Mouse (Mus musculus) stomach, embryonic 14.5 days (tissue): Measurements from ENCODE around the gene Il13. TPM values are rescaled to one million over a fixed set of nuclear protein-coding genes. Genes with fewer than 3 reads are reported as not detected.

Experiments
- ATAC-seq: fragments of 200-750 bp; cut with Nextera tagmentation; 2 replicates; pipeline ENCODE4 v1.8.0; 2017; ENCODE audit warnings: low read depth, moderate TSS enrichment; ENCODE audit not compliant: insufficient number of reproducible peaks, insufficient read depth, low FRiP score
- H3K27ac ChIP-seq: fragments of 300-500 bp; sonication (generic); 2 replicates; pipeline ENCODE4 v1.5.1; 2014; ENCODE audit warnings: mild to moderate bottlenecking, low read length, moderate library complexity, mixed read lengths
- H3K27me3 ChIP-seq: fragments of 300-500 bp; sonication (generic); 2 replicates; pipeline ENCODE4 v1.6.1; 2014; ENCODE audit warnings: low read length, control low read depth, mixed read lengths; ENCODE audit not compliant: control insufficient read depth, insufficient read depth
- H3K36me3 ChIP-seq: fragments of 300-500 bp; sonication (generic); 2 replicates; pipeline ENCODE4 v1.6.1; 2014; ENCODE audit warnings: mild to moderate bottlenecking, control low read depth, low read length, moderate library complexity, mixed read lengths; ENCODE audit not compliant: control insufficient read depth, insufficient read depth
- H3K4me1 ChIP-seq: fragments of 300-500 bp; sonication (generic); 2 replicates; pipeline ENCODE4 v1.6.1; 2014; ENCODE audit warnings: low read length, control low read depth, mixed read lengths; ENCODE audit not compliant: control insufficient read depth, insufficient read depth
- H3K4me2 ChIP-seq: fragments of 300-500 bp; sonication (generic); replicated peaks from 2 replicates; pipeline ENCODE4 v1.6.1; 2014; ENCODE audit warnings: low read depth, low read length, control low read depth
- H3K4me3 ChIP-seq: fragments of 300-500 bp; sonication (generic); 2 replicates; pipeline ENCODE4 v1.5.1; 2014; ENCODE audit warnings: low read depth, low read length, control low read depth
- H3K9ac ChIP-seq: fragments of 300-500 bp; sonication (generic); replicated peaks from 2 replicates; pipeline ENCODE4 v1.6.1; 2014; ENCODE audit warnings: low read depth, mild to moderate bottlenecking, control low read depth, low read length, moderate library complexity, mixed read lengths
- H3K9me3 ChIP-seq: fragments of 300-500 bp; sonication (generic); 2 replicates; pipeline ENCODE4 v1.6.1; 2016; ENCODE audit warnings: low read depth, low read length, control low read depth; ENCODE audit not compliant: control insufficient read depth
- WGBS: fragments of 180-500 bp; shearing (Covaris S2); extraction: QIAGEN DNeasy Blood & Tissue Kit; methylation state at CpG from one replicate; pipeline ENCODE4 v1.1.7; 2014; 5-methylcytosine and 5-hydroxymethylcytosine counted together
- polyA plus RNA-seq: library from polyadenylated mRNA; unstranded; fragments of >200 nt; fragmentation: Nextera tagmentation; extraction: Ambion mirVana; gene quantifications from 2 replicates; pipeline ENCODE4 v1.2.1, GENCODE M21; 2014

Il13 gene
- not detected in 2 replicates for polyA plus RNA-seq

DNA sequence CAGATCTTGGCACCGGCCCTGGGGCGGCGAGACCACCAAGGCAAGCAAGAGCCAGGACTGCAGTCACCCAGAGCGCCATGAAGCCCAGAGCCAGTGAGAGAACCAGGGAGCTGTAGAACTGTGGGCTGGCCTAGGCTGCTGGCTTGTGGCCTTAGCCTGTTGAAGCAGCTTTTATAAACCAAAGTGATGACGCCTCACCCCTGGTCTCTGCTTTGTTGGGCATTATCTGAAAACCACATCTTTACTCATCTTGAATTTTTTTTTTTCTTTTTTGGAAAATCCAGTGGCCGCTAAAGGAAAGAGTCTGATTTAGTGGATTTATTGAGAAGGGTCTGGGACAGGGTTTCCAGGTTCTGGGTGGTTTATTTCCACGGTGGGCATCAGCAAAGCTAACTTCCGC lies at the start of gene Il13:
Il13 (minus strand) TSS at position 147 of the 400 bp plus-strand sequence.
- WGBS: 92% methylated on average over 8 of the region's 8 CpGs
- H3K27me3 ChIP-seq: 0 out of 2 replicates have a peak, but pooled peaks cover 2% of the 10 kb centered on the region
- no peak within 1 kb of the TSS for H3K27ac ChIP-seq
- H3K9ac ChIP-seq: no peak within 1 kb of the TSS
- peaks cover 8% of the 10 kb centered on the region; the same call in 1 of the 2 replicates for H3K4me1 ChIP-seq
- H3K36me3 ChIP-seq: no peaks in the 10 kb centered on the region
- no peak within 1 kb of the TSS for H3K4me3 ChIP-seq
- H3K9me3 ChIP-seq: no peaks in the 10 kb centered on the region
- no peak for ATAC-seq
- no peak within 1 kb of the TSS for H3K4me2 ChIP-seq

DNA sequence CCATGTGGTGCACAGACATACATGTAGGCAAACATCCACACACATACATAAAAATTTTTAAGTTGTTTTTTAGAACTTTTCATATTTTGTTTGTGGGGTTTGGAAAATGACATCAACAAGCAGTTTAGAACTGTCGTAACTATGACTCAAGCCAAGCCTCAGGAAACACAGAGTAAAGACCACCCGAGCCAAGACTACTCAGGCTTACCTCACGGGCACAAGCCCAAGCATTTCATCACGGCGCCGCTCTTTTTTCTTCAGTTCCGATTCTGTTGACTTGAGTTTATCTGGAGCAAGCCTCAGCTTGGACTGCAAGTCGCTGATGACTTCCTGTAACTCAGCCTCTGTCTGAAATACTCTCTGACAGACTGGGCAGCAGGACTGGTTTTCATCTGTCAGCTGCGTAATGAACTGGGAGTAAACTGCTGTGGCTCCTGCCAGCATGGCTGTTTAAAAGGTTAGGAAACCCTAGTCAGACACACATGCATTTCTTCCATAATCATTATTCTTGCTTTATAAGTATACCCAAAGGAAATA lies 48.6 kb upstream of the Il13 start:
- Histone ChIP-seq H3K27ac (no peak overlapping the region), H3K4me3 (no peak overlapping the region), H3K4me2 (no peak overlapping the region), H3K9me3 (no peaks in the 10 kb centered on the region), H3K4me1 (no peaks in the 10 kb centered on the region), H3K27me3 (no peaks in the 10 kb centered on the region), H3K9ac (no peak overlapping the region), H3K36me3 (peaks cover 20% of the 10 kb centered on the region)
- 80% methylated on average over 9 of the region's 9 CpGs for WGBS
- no peak for ATAC-seq

DNA sequence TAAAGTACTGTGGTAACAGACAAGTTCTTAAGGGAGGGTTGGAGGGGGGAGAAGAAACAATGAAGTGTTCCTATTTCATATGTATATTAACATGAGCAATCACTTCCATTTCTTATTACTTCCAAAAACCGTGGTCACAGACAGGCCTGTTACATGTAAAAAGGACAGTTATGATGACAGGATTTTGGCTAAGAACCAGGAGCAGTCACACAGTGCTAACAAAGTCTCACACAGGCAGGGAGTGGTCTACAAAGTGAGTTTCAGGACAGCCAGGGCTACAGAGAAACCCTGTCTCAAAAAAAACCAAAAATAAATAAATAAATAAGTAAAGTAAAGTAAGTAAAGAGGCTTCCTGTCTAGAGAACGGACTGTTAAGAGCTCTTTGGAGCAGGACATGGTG lies 47.7 kb upstream of the Il13 start:
- H3K36me3 ChIP-seq: peaks cover 26% of the 10 kb centered on the region
- no peaks in the 10 kb centered on the region for H3K27me3 ChIP-seq
- no peaks in the 10 kb centered on the region for H3K9me3 ChIP-seq
- H3K9ac ChIP-seq: no peak overlapping the region
- no peak overlapping the region for H3K27ac ChIP-seq
- no peak overlapping the region for H3K4me3 ChIP-seq
- 65% methylated on average over 2 of the region's 2 CpGs for WGBS
- no peak for ATAC-seq
- H3K4me1 ChIP-seq: no peaks in the 10 kb centered on the region
- H3K4me2 ChIP-seq: no peak overlapping the region

DNA sequence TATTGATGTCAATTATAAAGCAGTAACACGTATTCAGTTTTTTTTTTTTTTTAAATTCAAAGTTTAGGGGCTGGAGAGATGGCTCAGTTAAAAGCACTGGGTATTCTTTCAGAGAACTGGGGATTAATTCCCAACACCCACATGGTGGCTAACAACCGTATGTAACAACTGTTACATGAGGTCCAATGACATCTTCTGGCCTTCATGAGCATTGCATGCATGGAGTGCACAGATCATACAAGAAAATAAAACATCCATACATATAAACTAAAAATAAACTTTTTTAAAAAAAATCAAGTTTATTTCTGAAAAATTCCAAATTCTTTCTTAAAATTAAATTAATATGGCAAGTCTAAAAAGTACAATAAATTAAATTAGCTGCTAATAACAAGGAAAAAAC lies 47.2 kb upstream of the Il13 start:
- no peak overlapping the region for H3K4me2 ChIP-seq
- H3K9ac ChIP-seq: no peak overlapping the region
- H3K27ac ChIP-seq: no peak overlapping the region
- WGBS: 87% methylated on average over 2 of the region's 2 CpGs
- peaks cover 27% of the 10 kb centered on the region for H3K36me3 ChIP-seq
- no peak overlapping the region for H3K4me3 ChIP-seq
- no peaks in the 10 kb centered on the region for H3K9me3 ChIP-seq
- H3K27me3 ChIP-seq: no peaks in the 10 kb centered on the region
- H3K4me1 ChIP-seq: no peaks in the 10 kb centered on the region
- ATAC-seq: no peak

DNA sequence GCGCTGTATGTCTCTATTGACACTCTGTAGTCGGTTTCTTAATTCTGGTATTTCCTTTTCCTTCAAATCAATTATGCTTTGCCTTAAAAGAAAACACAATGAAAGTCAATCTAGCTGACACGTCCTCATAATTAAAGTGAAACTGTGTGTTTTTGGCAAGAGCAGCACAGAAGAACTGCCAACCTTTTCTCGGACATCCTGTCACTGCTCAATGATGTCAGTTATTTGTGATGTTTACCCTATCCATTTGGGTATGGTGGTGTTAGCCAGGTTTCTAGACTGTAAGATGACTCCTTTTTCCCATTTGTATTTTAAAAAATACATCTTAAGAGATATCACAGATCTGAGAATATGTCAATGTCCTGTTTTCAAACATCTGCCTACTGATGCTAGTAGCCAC lies 45.6 kb upstream of the Il13 start:
- H3K36me3 ChIP-seq: peaks cover 35% of the 10 kb centered on the region
- WGBS: 81% methylated on average over 4 of the region's 4 CpGs
- no peak overlapping the region for H3K9ac ChIP-seq

DNA sequence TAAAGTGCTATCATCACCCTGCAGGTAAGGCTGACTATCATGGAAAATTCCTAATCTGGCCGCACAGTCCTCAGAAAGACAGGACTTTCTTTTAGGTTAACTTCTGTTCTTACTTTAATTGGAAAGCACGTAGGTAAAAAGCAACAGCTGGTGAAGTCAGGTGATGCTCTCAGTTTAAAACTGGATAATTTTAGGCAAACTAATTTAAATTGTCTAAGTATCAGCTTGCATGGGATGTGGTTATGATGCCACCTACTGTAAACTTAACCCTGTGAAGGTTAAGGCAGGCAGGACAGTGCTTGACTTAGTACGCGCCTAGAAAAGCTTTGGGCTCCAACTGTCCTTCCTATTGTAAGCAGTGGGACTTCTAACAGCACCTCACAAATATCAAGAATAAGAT lies 36.9 kb upstream of the Il13 start:
- Histone ChIP-seq H3K4me1 (no peaks in the 10 kb centered on the region), H3K4me2 (no peak overlapping the region), H3K9ac (no peak overlapping the region), H3K4me3 (no peak overlapping the region), H3K27me3 (no peaks in the 10 kb centered on the region), H3K9me3 (no peaks in the 10 kb centered on the region), H3K36me3 (peaks cover 35% of the 10 kb centered on the region), H3K27ac (no peak overlapping the region)
- no peak for ATAC-seq
- 91% methylated on average over 4 of the region's 4 CpGs for WGBS

More for the DNA sequence above, 45.6 kb upstream of the Il13 start:
- no peaks in the 10 kb centered on the region for H3K27me3 ChIP-seq
- no peak overlapping the region for H3K27ac ChIP-seq
- no peak overlapping the region for H3K4me3 ChIP-seq
- H3K4me1 ChIP-seq: no peaks in the 10 kb centered on the region
- no peak for ATAC-seq
- no peak overlapping the region for H3K4me2 ChIP-seq
- no peaks in the 10 kb centered on the region for H3K9me3 ChIP-seq

DNA sequence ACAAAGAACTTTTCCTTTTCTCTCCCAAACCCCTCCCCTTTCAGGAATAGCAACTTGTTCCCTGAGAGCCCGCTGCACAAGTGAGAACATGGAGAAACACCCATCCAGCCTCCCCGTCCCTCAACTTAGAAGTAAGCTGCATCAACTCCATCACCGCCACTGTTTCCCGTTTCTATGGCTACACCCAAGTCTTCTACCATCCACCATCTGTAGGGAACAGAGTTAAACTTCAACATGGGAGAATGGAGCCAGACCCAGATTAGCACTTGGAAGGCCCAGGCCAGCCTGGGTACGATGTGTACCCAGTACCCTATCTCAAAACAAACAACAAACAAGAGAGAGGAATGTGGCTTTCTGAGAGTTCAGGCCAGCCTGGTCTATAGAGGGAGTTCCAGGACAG lies 29.6 kb upstream of the Il13 start:
- ATAC-seq: no peak
- no peak overlapping the region for H3K4me3 ChIP-seq
- H3K4me2 ChIP-seq: no peak overlapping the region
- H3K4me1 ChIP-seq: no peaks in the 10 kb centered on the region
- no peak overlapping the region for H3K27ac ChIP-seq
- H3K9ac ChIP-seq: no peak overlapping the region
- H3K9me3 ChIP-seq: no peaks in the 10 kb centered on the region
- 84% methylated on average over 5 of the region's 5 CpGs for WGBS
- peaks cover 16% of the 10 kb centered on the region; the same call in 1 of the 2 replicates for H3K36me3 ChIP-seq
- no peaks in the 10 kb centered on the region for H3K27me3 ChIP-seq

DNA sequence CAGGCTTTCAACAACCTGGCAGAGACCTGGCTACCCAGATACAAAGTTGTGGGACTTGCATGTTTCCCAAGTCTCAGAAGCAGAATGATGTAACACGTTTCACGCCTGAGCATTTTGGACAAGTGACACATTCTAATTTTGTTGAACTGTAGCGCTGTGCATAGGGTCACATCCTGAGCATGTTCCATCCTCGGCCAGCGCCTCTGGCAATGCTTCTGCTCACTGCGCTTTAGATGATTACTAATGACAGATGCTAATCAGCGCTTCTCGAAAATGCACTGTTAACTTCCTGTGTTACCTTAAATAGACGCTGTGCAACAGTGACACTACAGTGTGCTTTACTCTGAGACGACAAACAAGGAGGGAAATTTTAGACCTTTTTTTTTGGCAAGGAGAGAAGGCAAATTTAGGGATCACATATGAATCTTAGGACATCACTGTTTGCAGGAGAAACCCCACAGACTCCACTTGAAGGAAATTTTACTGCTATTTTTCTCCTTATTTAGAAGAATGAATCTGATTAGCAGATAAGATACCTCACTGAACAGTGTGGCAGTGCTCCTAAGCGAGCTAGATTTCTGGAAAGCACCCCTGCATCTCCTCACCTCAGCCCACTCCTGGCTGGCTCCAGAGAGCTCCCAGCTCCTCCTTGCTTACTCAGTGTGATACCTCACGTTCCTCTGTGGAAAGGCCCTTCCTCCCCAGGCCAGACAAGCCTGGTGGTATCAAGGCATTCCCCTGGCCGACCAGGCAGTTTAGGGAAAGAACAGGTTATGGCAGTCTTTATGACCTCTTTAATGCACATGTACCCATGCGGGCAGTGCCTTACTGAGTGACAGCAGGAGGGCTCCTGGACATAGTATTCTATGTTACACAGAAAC lies 28.5 kb upstream of the Il13 start:
- H3K4me1 ChIP-seq: no peaks in the 10 kb centered on the region
- no peak overlapping the region for H3K9ac ChIP-seq
- no peak overlapping the region for H3K4me2 ChIP-seq
- H3K27ac ChIP-seq: no peak overlapping the region
- no peaks in the 10 kb centered on the region for H3K27me3 ChIP-seq
- H3K4me3 ChIP-seq: no peak overlapping the region
- no peak for ATAC-seq
- 72% methylated on average over 14 of the region's 14 CpGs for WGBS
- peaks cover 11% of the 10 kb centered on the region; the same call in 1 of the 2 replicates for H3K36me3 ChIP-seq
- no peaks in the 10 kb centered on the region for H3K9me3 ChIP-seq
